Mouse (Mus musculus) intestine, postnatal 0 days (tissue): ENCODE results near the gene Rhbdl3. TPM values are rescaled to one million over a fixed set of nuclear protein-coding genes. Genes with fewer than 3 reads are reported as not detected.

Experiments
- ATAC-seq: fragments of 200-750 bp; cut with Nextera tagmentation; 2 replicates; pipeline ENCODE4 v1.8.0; 2017; ENCODE audit warnings: mild to moderate bottlenecking, moderate TSS enrichment, moderate library complexity
- H3K27ac ChIP-seq: fragments of 300-500 bp; sonication (generic); 2 replicates; pipeline ENCODE4 v1.5.1; 2014; ENCODE audit warnings: mild to moderate bottlenecking, low read depth, low read length, moderate library complexity
- H3K27me3 ChIP-seq: fragments of 300-500 bp; sonication (generic); replicated peaks from 2 replicates; pipeline ENCODE4 v1.6.1; 2014; ENCODE audit warnings: low read length, mixed read lengths; ENCODE audit not compliant: control insufficient read depth, insufficient read depth
- H3K36me3 ChIP-seq: fragments of 300-500 bp; sonication (generic); 2 replicates; pipeline ENCODE4 v1.6.1; 2014; ENCODE audit warnings: mild to moderate bottlenecking, moderate library complexity; ENCODE audit not compliant: control insufficient read depth, insufficient read depth
- H3K4me1 ChIP-seq: fragments of 300-500 bp; sonication (generic); replicated peaks from 2 replicates; pipeline ENCODE4 v1.6.1; 2014; ENCODE audit warnings: antibody characterized with exemption, low read length, mixed read lengths; ENCODE audit not compliant: control insufficient read depth, insufficient read depth
- H3K4me2 ChIP-seq: fragments of 300-500 bp; sonication (generic); replicated peaks from 2 replicates; pipeline ENCODE4 v1.6.1; 2014; ENCODE audit warnings: low read depth, mild to moderate bottlenecking, moderate library complexity
- H3K4me3 ChIP-seq: fragments of 300-500 bp; sonication (generic); 2 replicates; pipeline ENCODE4 v1.5.1; 2014; ENCODE audit warnings: low read depth, low read length
- H3K9ac ChIP-seq: fragments of 300-500 bp; sonication (generic); 2 replicates; pipeline ENCODE4 v1.6.1; 2014; ENCODE audit warnings: mild to moderate bottlenecking, low read depth, low read length
- H3K9me3 ChIP-seq: fragments of 300-500 bp; sonication (generic); 2 replicates; pipeline ENCODE4 v1.6.1; 2016; ENCODE audit warnings: mixed run types; ENCODE audit not compliant: control insufficient read depth
- CTCF ChIP-seq: sonication (generic); IDR thresholded peaks from 2 replicates; pipeline ENCODE4 v1.5.1; 2016; ENCODE audit warnings: low read depth, mild to moderate bottlenecking, control low read depth, antibody characterized with exemption, moderate library complexity
- WGBS: fragments of 180-500 bp; shearing (Covaris S2); extraction: QIAGEN DNeasy Blood & Tissue Kit; methylation state at CpG from one replicate; pipeline ENCODE4 v1.1.7; 2014; 5-methylcytosine and 5-hydroxymethylcytosine counted together
- polyA plus RNA-seq: library from polyadenylated mRNA; unstranded; fragments of >200 nt; fragmentation: Nextera tagmentation; extraction: Ambion mirVana; gene quantifications from 2 replicates; pipeline ENCODE4 v1.2.1, GENCODE M21; 2015

Rhbdl3 gene
- polyA plus RNA-seq, 1 experiment from 2014 or later: 1.3 TPM

DNA sequence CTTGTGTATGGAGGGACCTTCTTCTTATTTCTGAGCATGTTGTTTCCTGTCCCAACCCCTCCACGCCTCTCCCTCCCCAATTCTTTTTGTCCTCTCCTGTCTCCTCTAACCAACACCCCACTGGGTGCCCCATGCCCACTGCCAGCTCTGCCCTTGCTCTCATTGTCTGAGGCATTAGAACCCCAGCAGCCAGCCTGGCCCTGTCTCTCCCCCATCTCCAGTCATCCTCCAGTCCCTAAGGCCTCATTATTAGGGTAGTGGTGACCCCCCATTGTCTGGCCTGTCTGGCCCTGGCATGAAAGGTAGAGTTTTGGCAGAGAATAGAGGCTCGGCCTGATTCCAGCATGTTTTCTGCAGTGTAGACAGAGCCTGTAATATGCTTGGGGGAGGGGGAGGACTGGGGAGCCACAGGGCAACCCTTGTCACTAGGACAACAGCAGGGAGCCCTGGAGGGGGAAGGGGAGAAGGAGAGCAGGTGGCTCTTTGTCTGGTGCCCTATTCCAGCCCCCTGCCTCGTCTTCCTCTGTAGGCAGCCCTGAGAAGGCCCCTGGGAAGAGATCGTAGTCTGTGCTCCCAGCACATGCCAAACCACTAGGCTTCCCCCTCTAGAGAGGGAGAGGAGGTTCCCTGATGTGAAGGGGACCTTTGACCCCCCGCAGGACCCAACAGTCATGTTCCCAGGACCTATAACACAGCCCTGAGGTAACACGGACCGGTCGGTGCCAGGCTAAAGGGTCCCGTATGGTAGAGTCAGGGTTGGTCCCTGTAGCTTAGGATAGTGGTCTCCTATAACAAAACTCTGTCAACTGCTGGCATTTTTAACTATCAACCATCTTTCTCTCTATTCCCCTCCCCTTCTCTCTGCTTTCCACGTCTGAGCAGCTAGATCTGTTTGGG, 15.3 kb downstream of the Rhbdl3 start:
- Histone ChIP-seq H3K9ac (no peak overlapping the region), H3K27me3 (no peaks in the 10 kb centered on the region), H3K4me1 (no peaks in the 10 kb centered on the region), H3K36me3 (no peaks in the 10 kb centered on the region), H3K9me3 (no peaks in the 10 kb centered on the region), H3K4me2 (no peak overlapping the region), H3K27ac (no peak overlapping the region), H3K4me3 (no peak overlapping the region)
- no peak for TF ChIP-seq CTCF
- no peak for ATAC-seq
- WGBS: 64% methylated on average over 10 of the region's 10 CpGs

DNA sequence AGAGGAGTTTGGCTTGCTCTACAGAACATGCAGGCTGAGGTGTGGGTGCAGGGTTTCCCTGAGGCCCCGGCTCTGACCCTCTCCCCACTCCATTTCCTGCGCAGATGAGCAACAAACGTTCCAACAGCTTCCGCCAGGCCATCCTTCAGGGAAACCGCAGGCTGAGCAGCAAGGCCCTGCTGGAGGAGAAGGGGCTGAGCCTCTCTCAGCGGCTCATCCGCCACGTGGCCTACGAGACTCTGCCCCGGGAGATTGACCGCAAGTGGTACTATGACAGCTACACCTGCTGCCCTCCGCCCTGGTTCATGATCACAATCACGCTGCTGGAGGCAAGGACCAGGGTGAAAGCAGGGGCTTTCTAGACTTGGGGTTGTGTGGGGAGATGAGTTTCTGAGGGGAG, 22.5 kb downstream of the Rhbdl3 start:
- Histone ChIP-seq H3K27ac (no peak overlapping the region), H3K4me3 (no peak overlapping the region), H3K36me3 (no peaks in the 10 kb centered on the region), H3K9ac (no peak overlapping the region), H3K4me2 (no peak overlapping the region), H3K9me3 (no peaks in the 10 kb centered on the region), H3K27me3 (no peaks in the 10 kb centered on the region), H3K4me1 (no peaks in the 10 kb centered on the region)
- no peak for ATAC-seq
- no peak for TF ChIP-seq CTCF
- WGBS: 49% methylated on average over 13 of the region's 13 CpGs

GRCm38 (mm10) chr11:80324636-80325035, 23.9 kb downstream of the Rhbdl3 start:
- no peak for TF ChIP-seq CTCF
- 76% methylated on average over 6 of the region's 6 CpGs for WGBS
- Histone ChIP-seq H3K4me3 (no peak overlapping the region), H3K4me1 (no peaks in the 10 kb centered on the region), H3K9ac (no peak overlapping the region), H3K27ac (no peak overlapping the region), H3K9me3 (no peaks in the 10 kb centered on the region), H3K4me2 (no peak overlapping the region), H3K36me3 (no peaks in the 10 kb centered on the region), H3K27me3 (no peaks in the 10 kb centered on the region)
- no peak for ATAC-seq

DNA sequence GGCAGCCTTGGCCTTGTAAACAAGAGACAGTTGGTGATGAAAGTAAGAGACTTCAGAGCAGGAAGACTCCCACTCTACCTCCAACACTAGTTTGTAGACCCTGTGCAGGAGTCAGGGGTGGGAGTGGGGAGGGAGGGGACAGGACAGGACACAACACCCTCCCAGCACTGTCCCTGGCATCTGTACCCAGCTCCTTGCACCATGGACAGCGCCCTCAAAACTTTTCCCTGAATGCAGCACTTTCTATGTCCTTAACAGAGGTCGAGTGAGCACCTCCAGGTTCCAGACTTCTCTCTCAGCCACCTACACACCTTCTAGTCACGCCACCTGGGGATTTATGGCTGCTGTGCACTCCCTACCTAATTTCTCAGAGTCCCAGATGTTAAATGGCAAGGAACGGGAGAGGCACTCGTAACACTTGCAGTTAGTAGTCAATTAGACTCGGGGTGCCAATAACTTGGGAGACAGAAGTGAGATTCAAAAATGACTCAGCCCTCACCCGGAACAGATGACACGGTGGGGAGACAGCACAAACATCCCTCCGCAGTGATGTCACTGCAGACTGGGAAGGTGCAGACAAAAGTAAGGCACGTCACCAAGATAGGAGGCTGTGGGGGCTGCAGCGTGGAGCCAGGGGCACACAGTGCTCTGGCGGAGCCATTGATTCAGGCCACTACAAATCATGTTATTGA, 32.1 kb downstream of the Rhbdl3 start:
- no peak overlapping the region for H3K9ac ChIP-seq
- no peak overlapping the region for H3K4me3 ChIP-seq
- 59% methylated on average over 12 of the region's 12 CpGs for WGBS
- no peaks in the 10 kb centered on the region; the same call in 1 of the 2 replicates for H3K27me3 ChIP-seq
- no peaks in the 10 kb centered on the region for H3K36me3 ChIP-seq
- H3K27ac ChIP-seq: no peak overlapping the region
- H3K4me2 ChIP-seq: no peak overlapping the region
- no peaks in the 10 kb centered on the region for H3K9me3 ChIP-seq
- H3K4me1 ChIP-seq: no peaks in the 10 kb centered on the region
- no peak for ATAC-seq
- no peak for TF ChIP-seq CTCF

DNA sequence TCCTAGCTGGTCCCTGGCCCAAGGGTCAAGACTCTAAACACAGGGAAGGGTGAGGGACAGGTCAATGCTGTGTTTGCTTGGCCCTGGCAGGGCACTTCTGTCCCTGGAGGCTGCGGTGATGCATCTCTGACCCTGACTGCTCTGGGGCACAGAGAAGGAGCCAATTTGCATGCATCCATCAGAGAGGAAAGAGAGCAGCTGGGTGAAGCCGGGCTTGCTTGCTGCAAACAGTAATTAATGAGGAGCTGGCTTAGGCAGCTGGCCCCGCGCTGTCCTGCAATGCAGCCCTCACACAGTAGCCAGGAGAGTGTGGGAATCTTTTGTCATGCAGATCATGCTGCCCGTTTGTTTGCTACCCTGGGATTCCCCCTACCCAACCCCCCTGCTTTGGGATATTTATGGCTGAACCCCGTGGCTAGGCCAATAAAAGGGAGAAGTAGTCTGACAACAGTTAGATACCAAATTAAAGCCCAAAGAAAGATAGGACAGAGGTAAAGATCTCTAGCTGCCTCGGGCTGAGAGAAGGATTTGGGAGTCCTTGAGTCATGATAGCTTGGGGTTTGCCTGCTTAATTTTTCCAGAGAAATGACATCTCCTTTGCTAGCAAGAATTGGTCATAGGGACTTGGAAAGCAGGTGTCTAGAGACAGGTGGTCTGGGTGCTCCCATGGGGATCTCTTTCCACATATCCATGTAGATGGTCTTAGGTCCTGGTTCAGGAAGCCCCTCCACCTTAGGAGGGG, 35.1 kb downstream of the Rhbdl3 start:
- Histone ChIP-seq H3K9me3 (no peaks in the 10 kb centered on the region), H3K9ac (no peak overlapping the region), H3K4me2 (no peak overlapping the region), H3K27me3 (no peaks in the 10 kb centered on the region; the same call in 1 of the 2 replicates), H3K36me3 (no peaks in the 10 kb centered on the region), H3K4me1 (no peaks in the 10 kb centered on the region), H3K27ac (no peak overlapping the region), H3K4me3 (no peak overlapping the region)
- WGBS: 6% methylated on average over 7 of the region's 7 CpGs
- no peak for TF ChIP-seq CTCF
- ATAC-seq: no peak

DNA sequence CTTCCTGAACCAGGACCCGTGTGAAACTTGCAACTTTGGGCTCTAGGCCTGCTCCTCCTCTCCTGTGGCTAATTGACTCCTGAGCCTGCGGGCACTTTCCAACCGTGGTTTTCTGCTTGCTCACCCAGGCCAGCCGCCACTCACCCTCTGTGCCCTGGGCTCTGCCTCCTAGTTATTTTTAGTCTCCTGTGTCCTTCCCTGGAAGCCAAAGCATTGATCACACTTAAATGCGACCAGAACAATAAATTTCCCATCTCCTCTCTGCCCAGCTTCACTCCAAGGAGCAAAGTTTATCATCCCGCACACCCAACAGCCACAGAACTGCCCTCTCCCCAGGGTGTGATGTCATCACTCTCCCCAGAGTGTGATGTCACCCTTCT, 35.6 kb downstream of the Rhbdl3 start:
- Histone ChIP-seq H3K9ac (no peak overlapping the region), H3K27ac (no peak overlapping the region), H3K36me3 (no peaks in the 10 kb centered on the region), H3K4me2 (no peak overlapping the region), H3K27me3 (no peaks in the 10 kb centered on the region; the same call in 1 of the 2 replicates), H3K4me3 (no peak overlapping the region), H3K4me1 (no peaks in the 10 kb centered on the region), H3K9me3 (no peaks in the 10 kb centered on the region)
- no peak for TF ChIP-seq CTCF
- whole genome bisulfite sequencing: 24% methylated on average over 6 of the region's 6 CpGs
- ATAC-seq: no peak
